8 mouse cellular contexts compared by ENCODE assay signal in the genomic region with DNA sequence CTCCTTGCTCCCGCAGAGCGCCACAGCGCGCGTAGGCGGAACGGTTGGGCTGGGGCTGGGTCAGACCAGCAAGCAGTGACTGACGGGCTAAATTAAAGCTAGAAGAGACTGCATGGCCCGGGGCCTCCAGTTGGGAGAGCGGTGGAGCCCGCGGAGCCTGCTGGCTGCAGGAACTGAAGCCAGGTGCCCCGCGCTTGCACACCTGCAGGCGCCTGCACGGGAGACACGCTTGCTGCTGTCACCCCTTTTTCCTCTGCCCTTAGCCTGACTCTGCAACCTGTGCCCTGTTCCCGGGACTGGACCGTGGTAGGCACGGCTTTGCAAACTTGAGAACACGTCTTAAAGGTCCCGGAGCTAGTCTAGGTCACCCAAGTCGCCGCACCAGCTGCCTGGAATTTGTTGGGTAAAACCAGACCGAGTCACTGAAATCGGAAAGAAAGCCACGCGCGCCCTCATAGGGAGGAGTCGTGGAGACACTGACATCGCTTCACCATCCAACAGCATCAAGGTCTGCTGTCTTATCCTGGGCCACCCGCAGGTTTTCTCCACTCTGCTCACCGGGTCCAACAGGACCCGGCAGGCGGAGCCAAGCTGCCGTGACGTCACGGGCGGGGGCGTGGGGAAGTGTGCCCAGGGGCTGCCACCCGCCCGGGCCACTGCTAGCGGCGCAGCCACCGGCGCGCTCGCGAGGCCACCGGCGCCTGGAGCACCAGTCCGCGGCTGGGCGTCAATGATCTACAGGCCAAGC. TPM values are rescaled to one million over a fixed set of nuclear protein-coding genes. Genes with fewer than 3 reads are reported as not detected.
DNase-seq lines count a peak whose midpoint lies in the region; ATAC-seq and TF ChIP-seq lines count a peak whose summit lies in the region.

A gene (plus strand): TSS at position 671 of the 748 bp plus-strand sequence.

- H3K27me3 ChIP-seq in heart, adult 2 months (ENCODE audit: control insufficient read depth, insufficient read depth, low read length) = peaks cover 6% of the 10 kb centered on the region; the same call in 1 of the 2 replicates
- H3K27me3 ChIP-seq in kidney, adult 2 months (replicated peaks; ENCODE audit: control insufficient read depth, insufficient read depth, low read length) = no peaks in the 10 kb centered on the region
- peaks cover 47% of the 10 kb centered on the region for H3K27me3 ChIP-seq in limb, embryonic 15.5 days
- H3K27me3 ChIP-seq in midbrain, embryonic 16.5 days (ENCODE audit: control insufficient read depth, insufficient read depth, low read depth, low read length) = peaks cover 16% of the 10 kb centered on the region

- no peak for TF ChIP-seq EP300 in heart, adult 2 months (IDR thresholded peaks at IDR 0.05; ENCODE audit: insufficient read depth, low read depth, low read length)

- H3K36me3 ChIP-seq in heart, adult 2 months (ENCODE audit: control insufficient read depth, insufficient read depth, low read length) = no peaks in the 10 kb centered on the region
- H3K36me3 ChIP-seq in kidney, adult 2 months (ENCODE audit: control insufficient read depth, insufficient read depth, low read length) = no peaks in the 10 kb centered on the region
- no peaks in the 10 kb centered on the region for H3K36me3 ChIP-seq in limb, embryonic 15.5 days
- no peaks in the 10 kb centered on the region for H3K36me3 ChIP-seq in midbrain, embryonic 16.5 days (ENCODE audit: control insufficient read depth, insufficient read depth, low read length)

- H3K4me3 ChIP-seq in heart, adult 2 months = peak within 1 kb of the TSS; percentile 35
- peak within 1 kb of the TSS; percentile 30 for H3K4me3 ChIP-seq in kidney, adult 2 months (ENCODE audit: insufficient read depth, low read depth, low read length)
- peak within 1 kb of the TSS; percentile 46 for H3K4me3 ChIP-seq in limb, embryonic 15.5 days
- peak within 1 kb of the TSS; percentile 64 for H3K4me3 ChIP-seq in midbrain, embryonic 16.5 days (ENCODE audit: low read depth, low read length)

- ATAC-seq in limb, embryonic 15.5 days (ENCODE audit: insufficient number of reproducible peaks, low FRiP score, low TSS enrichment, low read depth) = no peak
- ATAC-seq in midbrain, embryonic 16.5 days = peak; percentile 84

- H3K9ac ChIP-seq in heart, adult 2 months (ENCODE audit: low read depth, low read length) = no peak within 1 kb of the TSS; the same call in 1 of the 2 replicates
- no peak within 1 kb of the TSS for H3K9ac ChIP-seq in limb, embryonic 15.5 days
- peak within 1 kb of the TSS; percentile 83 for H3K9ac ChIP-seq in midbrain, embryonic 16.5 days (ENCODE audit: low read depth, low read length)

- TF ChIP-seq CTCF in heart, adult 2 months (IDR thresholded peaks at IDR 0.05) = no peak
- TF ChIP-seq CTCF in kidney, adult 2 months (conservative IDR thresholded peaks at IDR 0.05; ENCODE audit: insufficient read depth, insufficient read length, low read depth, low read length) = no peak

- H3K27ac ChIP-seq in heart, adult 2 months = no peak within 1 kb of the TSS
- no peak within 1 kb of the TSS for H3K27ac ChIP-seq in kidney, adult 2 months (ENCODE audit: insufficient read depth, low read depth, low read length)
- H3K27ac ChIP-seq in limb, embryonic 15.5 days = no peak within 1 kb of the TSS
- no peak within 1 kb of the TSS for H3K27ac ChIP-seq in midbrain, embryonic 16.5 days (ENCODE audit: low read length)

- peaks cover 2% of the 10 kb centered on the region; the same call in 1 of the 2 replicates for H3K4me1 ChIP-seq in heart, adult 2 months (ENCODE audit: control insufficient read depth, insufficient read depth, low read length)
- 0 out of 2 replicates have a peak, but pooled peaks cover 4% of the 10 kb centered on the region for H3K4me1 ChIP-seq in kidney, adult 2 months (ENCODE audit: control insufficient read depth, insufficient read depth, low read length)
- H3K4me1 ChIP-seq in limb, embryonic 15.5 days = peaks cover 24% of the 10 kb centered on the region
- peaks cover 25% of the 10 kb centered on the region for H3K4me1 ChIP-seq in midbrain, embryonic 16.5 days (ENCODE audit: control insufficient read depth, insufficient read depth, low read length)

- intact Hi-C loops in heart, adult 2 months (cut with DNase I) = loop anchor here (5.0 kb wide), 1 partner anchor 322 kb away; no protein-coding TSS in a partner anchor

- H3K9me3 ChIP-seq in limb, embryonic 15.5 days = no peaks in the 10 kb centered on the region
- no peaks in the 10 kb centered on the region for H3K9me3 ChIP-seq in midbrain, embryonic 16.5 days (replicated peaks; ENCODE audit: control insufficient read depth, low read length, poor library complexity, severe bottlenecking)

- 2% methylated on average over 54 of the region's 54 CpGs for WGBS in heart, adult 2 months
- WGBS in kidney, adult 2 months = 2% methylated on average over 54 of the region's 54 CpGs
- 1% methylated on average over 54 of the region's 54 CpGs for WGBS in limb, embryonic 15.5 days
- WGBS in midbrain, embryonic 16.5 days = under 1% methylated on average over 51 of the region's 54 CpGs

- peak within 1 kb of the TSS; percentile 90 for H3K4me2 ChIP-seq in limb, embryonic 15.5 days
- H3K4me2 ChIP-seq in midbrain, embryonic 16.5 days (ENCODE audit: low read length) = peak within 1 kb of the TSS; percentile 90

- H3K79me2 ChIP-seq in heart, adult 2 months (replicated peaks; ENCODE audit: control insufficient read depth, insufficient read depth, low read length) = no peaks in the 10 kb centered on the region

- DNase-seq in layer of hippocampus, adult 11-12 months (ENCODE audit: low spot score) = peak; percentile 75
- no peak for DNase-seq in layer of hippocampus, adult 9-10 months (ENCODE audit: low spot score)
- DNase-seq in embryo, embryonic 11 days = peak; percentile 85
- DNase-seq in heart, adult 2 months = peak; percentile 60 to 61
- peak; percentile 85 for DNase-seq in kidney, adult 2 months
- DNase-seq in spleen, postnatal 4 days (ENCODE audit: low spot score in 2 of 2) = peak; percentile 69 to 84

- no peak for TF ChIP-seq POLR2A in heart, adult 2 months (IDR thresholded peaks at IDR 0.05; ENCODE audit: insufficient read depth, low read depth, low read length)
- no peak for TF ChIP-seq POLR2A in kidney, adult 2 months (IDR thresholded peaks at IDR 0.05; ENCODE audit: low read depth, low read length)

RNA-seq across cellular contexts. Expression of the gene that starts here (rescaled TPM):
- not detected for total RNA-seq in heart, adult 2 months (2021)
- not detected in 2 replicates for polyA plus RNA-seq in heart, adult 2 months (2012; rRNA removed)
- 0.36 and 0.56 TPM in 2 replicates for polyA plus RNA-seq in kidney, adult 2 months (2012; rRNA removed)
- 1.0 and 1.6 TPM in 2 replicates for polyA plus RNA-seq in limb, embryonic 15.5 days (2015; fragmentation: Nextera tagmentation; extraction: Ambion mirVana)
- polyA plus RNA-seq in midbrain, embryonic 16.5 days (2015; fragmentation: Nextera tagmentation; extraction: Ambion mirVana) = 15.5 and 17.3 TPM in 2 replicates

Comparison
In these comparisons a context has a peak if more than half of its experiments do, and no peak if none do; other contexts are left out.
1. Peak in DNase-seq and H3K4me3 ChIP-seq in heart, adult 2 months; RNA of the gene not detected or under 1 TPM.
2. Peak in DNase-seq and H3K4me3 ChIP-seq in kidney, adult 2 months; RNA of the gene not detected or under 1 TPM.